Mouse (Mus musculus) neutrophil, adult 5-6 weeks (primary cell): ENCODE data around the gene Clec4a3. TPM values are rescaled to one million over a fixed set of nuclear protein-coding genes. Genes with fewer than 3 reads are reported as not detected.
"Not testable (repeated sequence)": the region's sequence is repeated elsewhere in the genome, so short reads cannot be mapped to it uniquely, and the experiment has no call there.

Experiments
- ATAC-seq: fragments of 151-379, 151-347 bp; 2 replicates; pipeline ENCODE4 v1.8.0; 2017; ENCODE audit warnings: mild to moderate bottlenecking, moderate TSS enrichment; ENCODE audit not compliant: insufficient number of reproducible peaks, poor library complexity, low FRiP score, severe bottlenecking; ENCODE audit errors: extremely low read depth
- total RNA-seq: library from RNA; stranded (forward); fragments of 200-1000 nt; gene quantifications from 2 replicates; pipeline ENCODE4 v1.2.3, GENCODE M21; 2017

Clec4a3 gene
- 37.1 and 53.7 TPM in 2 replicates for total RNA-seq

DNA sequence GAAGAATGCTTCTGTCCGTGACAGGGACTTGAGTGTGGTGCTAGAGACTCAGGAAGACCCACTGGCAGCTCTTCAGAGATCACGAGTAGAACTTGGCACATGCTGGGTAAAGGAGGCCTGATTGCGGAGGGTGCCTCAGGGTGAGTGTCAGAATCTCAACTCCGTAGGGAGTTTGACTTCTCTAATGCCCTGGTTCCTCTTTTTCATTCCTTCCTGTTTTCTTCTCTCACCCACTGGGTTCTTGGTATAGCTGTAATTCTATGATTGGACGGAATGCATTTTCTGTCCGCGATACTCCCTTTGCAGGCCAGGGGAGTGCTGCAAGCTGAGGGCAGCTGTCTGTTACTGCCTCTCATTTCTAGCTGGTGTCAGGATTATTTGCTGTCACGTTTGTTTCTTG is at the start of gene Clec4a3:
Clec4a3 (plus strand) TSS at position 115 of the 400 bp plus-strand sequence.
- ATAC-seq: peak; percentile 98

DNA sequence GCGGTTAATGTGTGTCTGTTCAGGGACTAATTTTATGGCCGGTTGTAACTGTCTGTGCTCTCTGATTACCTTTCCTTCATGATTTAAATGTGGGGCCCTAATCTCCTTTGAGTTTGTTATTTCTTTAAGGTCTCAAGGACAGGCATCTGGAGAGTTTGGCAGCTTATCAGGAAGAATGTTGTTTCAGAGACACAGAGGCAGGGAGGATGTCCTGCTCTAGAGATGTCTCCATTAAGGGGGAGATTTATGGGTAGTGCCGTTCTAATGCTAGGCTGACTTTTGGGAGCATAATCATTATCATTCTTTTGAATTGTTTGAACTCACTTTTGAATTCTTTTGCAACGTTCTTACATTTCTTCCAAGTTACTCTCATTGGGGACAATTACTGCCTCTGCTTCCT is 32.4 kb upstream of the Clec4a3 start:
- no peak for ATAC-seq

DNA sequence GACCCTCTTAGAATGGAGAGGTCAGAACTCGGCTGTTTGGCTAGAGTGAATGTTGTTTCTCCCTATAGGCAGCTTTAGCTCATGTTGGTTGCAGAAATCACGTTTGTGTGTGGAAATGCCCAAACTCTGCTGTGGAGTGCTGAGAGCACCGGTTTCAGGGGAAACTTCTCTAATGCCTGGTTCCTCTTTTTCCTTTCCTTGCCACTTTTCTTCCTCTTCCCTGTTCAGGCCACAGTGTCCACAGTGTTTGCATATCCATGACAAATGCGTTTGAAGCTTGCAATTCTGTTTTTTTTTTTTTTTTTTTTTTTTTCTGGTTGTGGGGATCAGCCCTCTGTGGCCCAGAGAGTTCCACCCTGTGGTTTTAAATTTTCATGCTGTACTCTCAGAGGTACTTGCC is 30.9 kb upstream of the Clec4a3 start, which contains the start of gene Clec4a1:
Clec4a1 (plus strand) TSS at position 398 of the 400 bp plus-strand sequence.
- ATAC-seq: peak; percentile 87

DNA sequence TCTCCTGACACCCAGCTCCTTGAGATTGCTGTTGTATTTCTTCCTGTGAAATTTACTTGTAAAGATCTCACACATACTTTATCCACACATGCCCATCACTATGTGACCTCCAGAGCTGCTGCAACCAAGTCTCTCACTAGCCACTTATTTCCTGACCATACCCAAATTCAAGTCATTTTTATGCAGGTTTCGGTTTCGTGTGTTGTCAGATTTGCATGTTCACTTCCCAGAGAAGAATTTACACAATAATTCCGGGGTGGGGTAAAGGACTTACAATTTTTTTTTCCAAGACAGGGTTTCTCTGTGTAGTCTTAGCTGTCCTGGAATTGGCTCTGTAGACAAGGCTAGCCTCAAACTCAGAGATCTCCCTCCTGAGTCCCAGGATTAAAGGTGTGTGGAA is 17.5 kb upstream of the Clec4a3 start:
- ATAC-seq: no peak

DNA sequence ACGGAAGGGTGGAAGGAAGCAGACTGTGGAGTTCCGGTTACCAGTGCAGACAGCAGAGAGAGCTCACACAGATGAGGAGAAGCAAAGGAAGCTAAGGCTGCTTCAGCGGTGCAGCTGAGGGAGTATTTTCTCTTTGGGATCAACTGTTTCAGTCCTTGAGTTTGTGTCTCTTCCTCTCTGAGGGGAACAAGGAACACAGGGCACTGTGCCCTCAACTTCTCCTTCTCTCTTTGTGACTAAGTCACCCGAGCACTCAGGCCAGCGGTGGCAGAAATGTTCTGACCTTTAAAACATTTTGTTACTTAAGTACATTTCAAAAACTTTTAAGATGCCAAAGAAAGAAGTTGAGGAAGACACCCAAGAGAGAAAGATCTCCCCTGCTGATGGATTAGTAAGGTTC is 12.7 kb upstream of the Clec4a3 start:
- peak; percentile 59 for ATAC-seq

DNA sequence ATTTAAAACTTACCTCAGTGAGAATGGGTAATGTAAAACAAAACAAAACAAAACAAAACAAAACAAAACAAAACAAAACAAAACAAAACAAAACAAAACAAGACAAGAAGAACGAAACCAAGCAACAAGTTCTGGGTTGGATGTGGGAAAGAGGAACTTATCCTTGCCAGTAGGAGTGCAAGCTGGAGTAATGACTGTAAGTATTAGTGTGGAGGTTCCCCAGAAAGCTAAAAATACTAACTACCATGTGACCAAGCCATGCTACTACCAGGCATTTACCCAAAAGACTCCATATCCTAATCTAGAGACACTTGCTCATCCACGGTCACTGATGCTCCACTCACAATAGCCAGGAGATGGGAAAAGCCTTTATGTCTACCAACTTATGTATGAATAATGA is 5.6 kb upstream of the Clec4a3 start:
- peak; percentile 46; the same call in 1 of the 2 replicates for ATAC-seq

DNA sequence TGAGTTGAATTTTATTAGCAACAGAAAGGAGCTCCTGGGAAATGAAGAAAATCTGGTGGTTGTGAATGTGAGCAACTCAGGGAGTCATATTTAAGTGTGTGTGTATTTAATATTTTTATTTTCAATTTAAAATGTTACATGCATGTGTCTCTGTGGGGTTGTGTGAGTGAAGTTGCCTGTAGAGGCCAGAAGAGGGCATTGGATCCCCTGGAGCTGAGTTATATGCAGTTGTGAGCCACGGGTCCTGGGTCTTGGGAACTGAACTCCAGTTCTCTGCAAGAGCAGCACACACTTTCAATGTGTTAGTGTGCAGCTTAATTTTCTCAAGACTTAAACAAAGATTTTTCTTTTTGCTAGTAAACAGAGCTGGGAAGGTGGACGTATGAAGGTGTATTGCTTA is 12.2 kb downstream of the Clec4a3 start:
- ATAC-seq: peak; percentile 56

DNA sequence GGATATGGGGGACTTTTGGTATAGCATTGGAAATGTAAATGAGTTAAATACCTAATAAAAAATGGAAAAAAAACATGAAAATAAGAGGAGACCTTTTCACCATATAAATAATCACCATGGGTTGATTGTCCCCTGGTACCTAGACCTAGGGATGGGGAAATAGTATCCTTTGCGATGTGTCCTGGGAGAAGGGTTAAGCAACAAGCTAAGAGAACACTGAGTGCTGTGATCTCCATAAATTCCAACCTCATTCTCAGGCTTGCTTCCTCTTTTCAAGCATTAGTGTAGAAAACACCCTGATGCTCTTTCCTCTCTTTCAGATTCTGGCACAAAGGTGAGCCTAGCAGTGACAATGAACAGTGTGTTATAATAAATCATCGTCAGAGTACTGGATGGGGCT is 16.7 kb downstream of the Clec4a3 start:
- no peak for ATAC-seq

DNA sequence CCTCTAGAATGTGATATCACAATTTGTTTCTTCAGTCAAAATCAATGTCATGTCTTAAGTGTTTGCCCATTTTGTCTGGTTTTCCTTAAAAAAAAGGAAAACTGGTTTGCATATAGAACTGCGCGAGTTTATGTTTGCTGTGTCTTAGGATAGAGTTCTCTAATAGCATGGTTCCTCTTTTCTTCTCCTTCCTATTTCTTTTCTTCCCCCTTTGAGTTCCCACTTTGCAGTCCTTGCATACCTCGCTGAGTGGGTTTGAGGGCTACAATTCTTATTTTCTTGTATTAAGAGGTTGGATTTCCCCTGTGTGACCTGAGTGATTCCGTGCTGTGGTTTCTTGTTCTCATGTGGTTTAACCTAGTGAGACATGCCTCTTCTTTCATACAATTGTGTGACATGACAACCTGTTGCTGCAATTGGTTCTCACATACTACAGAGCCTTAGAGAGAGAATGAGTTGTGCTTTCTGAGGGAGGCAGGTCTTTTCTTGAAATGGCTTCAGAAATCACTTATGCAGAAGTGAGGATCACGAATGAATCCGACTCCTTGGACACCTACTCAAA is 37.6 kb downstream of the Clec4a3 start, which contains the start of gene Clec4a4:
Clec4a4 (plus strand) TSS at position 492 of the 562 bp plus-strand sequence.
- ATAC-seq: peak; percentile 74

DNA sequence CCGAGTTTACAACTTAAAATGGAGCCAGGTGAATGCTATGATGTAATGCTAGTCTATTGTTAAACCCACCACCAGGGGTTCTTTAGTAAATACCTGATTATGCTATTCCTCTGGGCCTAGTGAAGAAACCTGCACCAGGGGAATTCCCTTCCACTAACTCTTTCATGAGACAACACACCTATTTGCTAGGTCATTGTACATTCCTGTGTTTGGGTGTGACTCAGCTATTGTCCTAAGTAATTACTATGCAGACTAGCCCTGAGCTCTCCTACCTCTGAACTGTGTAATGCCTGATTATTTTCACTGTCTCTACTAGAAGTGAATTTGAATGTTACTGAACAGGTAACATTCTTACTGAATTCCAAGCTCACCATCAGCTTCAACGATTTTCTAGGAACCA is 52.4 kb downstream of the Clec4a3 start:
- not testable (repeated sequence) for ATAC-seq

DNA sequence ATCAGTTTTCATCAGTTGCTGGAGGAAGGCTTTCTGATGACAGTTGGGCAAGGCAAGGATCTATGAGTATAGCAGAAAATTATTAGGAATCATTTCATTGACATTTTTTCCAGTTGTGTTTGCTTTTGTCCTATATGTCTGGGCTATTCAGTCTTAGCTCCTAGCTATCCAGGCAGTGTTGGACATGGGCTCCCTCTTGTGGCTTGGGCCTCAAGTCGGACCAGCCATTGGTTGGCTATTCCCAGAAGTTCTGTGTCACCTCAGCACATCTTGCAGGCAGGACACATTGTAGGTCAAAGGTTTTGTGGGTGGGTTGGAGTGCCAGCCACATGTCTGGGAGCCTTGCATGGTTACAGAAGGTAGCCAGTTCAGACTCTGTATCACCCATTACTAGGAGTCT is 53.3 kb downstream of the Clec4a3 start:
- ATAC-seq: peak; percentile 44; the same call in 1 of the 2 replicates

Other genes with a start within 250 kb of the Clec4a3 start
- gene Nanog, start 245.0 kb upstream of the Clec4a3 start, total RNA-seq: not detected in 2 replicates
- 315 and 331 TPM in 2 replicates for gene Slc2a3, start 150.9 kb upstream of the Clec4a3 start, total RNA-seq
- gene Foxj2, start 132.6 kb upstream of the Clec4a3 start, total RNA-seq: 32.8 and 38.8 TPM in 2 replicates
- 1.4 and 1.5 TPM in 2 replicates for gene C3ar1, start 96.4 kb upstream of the Clec4a3 start, total RNA-seq
- 33.2 and 37.3 TPM in 2 replicates for gene Necap1, start 78.0 kb upstream of the Clec4a3 start, total RNA-seq
- 15.6 and 15.8 TPM in 2 replicates for gene Clec4a1, start 30.7 kb upstream of the Clec4a3 start, total RNA-seq
- gene Clec4a4, start 37.9 kb downstream of the Clec4a3 start, total RNA-seq: 1.2 and 3.1 TPM in 2 replicates
- not detected in 2 replicates for gene Clec4b1, start 97.4 kb downstream of the Clec4a3 start, total RNA-seq
- 37.0 and 44.0 TPM in 2 replicates for gene Clec4a2, start 153.9 kb downstream of the Clec4a3 start, total RNA-seq
- gene Clec4b2, start 220.4 kb downstream of the Clec4a3 start, total RNA-seq: 0.58 and 2.1 TPM in 2 replicates